Mouse (Mus musculus): ENCODE data around the gene Snapc3. TPM values are rescaled to one million over a fixed set of nuclear protein-coding genes. Genes with fewer than 3 reads are reported as not detected.
"Not testable (repeated sequence)": the region's sequence is repeated elsewhere in the genome, so short reads cannot be mapped to it uniquely, and the experiment has no call there.

Snapc3 gene
- total and polyA plus RNA-seq, 2 experiments from 2014 or later = 42.3 to 56.6 TPM

DNA sequence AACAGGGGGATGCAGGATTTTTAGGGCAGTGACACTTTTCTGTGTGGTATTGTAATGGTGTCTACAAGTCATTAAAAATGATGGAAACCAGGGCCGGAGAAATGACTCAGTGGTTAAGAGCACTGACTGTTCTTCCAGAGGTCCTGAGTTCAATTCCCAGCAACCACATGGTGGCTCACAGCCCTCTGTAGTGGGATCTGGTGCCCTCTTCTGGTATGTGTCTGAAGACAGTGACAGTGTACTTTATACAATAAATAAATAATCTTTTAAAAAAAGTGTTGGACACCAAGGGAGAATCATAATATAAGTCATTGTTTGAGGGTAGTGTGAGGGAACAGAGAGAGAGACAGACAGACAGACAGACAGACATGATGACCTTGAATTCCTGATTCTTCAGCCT lies 75.6 kb downstream of the Snapc3 start:
- no peak overlapping the region for H3K4me3 ChIP-seq (ENCODE audit: low read depth, low read length)
- no peak overlapping the region for H3K27ac ChIP-seq (ENCODE audit: low read depth, low read length)
- no peaks in the 10 kb centered on the region for H3K9me3 ChIP-seq (ENCODE audit: low read length)
- 100% methylated on average over 1 of the region's 1 CpGs for WGBS
- H3K9ac ChIP-seq = no peak overlapping the region
- no peak for DNase-seq
- no peaks in the 10 kb centered on the region for H3K36me3 ChIP-seq (ENCODE audit: insufficient read depth)
- no peak for ATAC-seq
- H3K4me1 ChIP-seq (ENCODE audit: insufficient read depth) = no peaks in the 10 kb centered on the region
- TF ChIP-seq CTCF (IDR thresholded peaks at IDR 0.05; ENCODE audit: low read depth) = no peak
- H3K4me2 ChIP-seq (ENCODE audit: low read depth) = no peak overlapping the region
- H3K27me3 ChIP-seq (ENCODE audit: insufficient read depth, low read length) = no peaks in the 10 kb centered on the region

GRCm38 (mm10) chr4:83497013-83497412 lies 79.5 kb downstream of the Snapc3 start:
- not testable (repeated sequence) for H3K27me3 ChIP-seq (ENCODE audit: insufficient read depth, low read length); ATAC-seq; H3K4me3 ChIP-seq (ENCODE audit: low read depth, low read length); H3K9ac ChIP-seq; H3K36me3 ChIP-seq (ENCODE audit: insufficient read depth); DNase-seq; H3K9me3 ChIP-seq (ENCODE audit: low read length); H3K4me1 ChIP-seq (ENCODE audit: insufficient read depth); H3K27ac ChIP-seq (ENCODE audit: low read depth, low read length); H3K4me2 ChIP-seq (ENCODE audit: low read depth)
- WGBS = 93% methylated on average over 5 of the region's 5 CpGs

- Histone ChIP-seq H3K9me3 (ENCODE audit: low read length) (no peaks in the 10 kb centered on the region), H3K4me1 (ENCODE audit: insufficient read depth) (0 out of 2 replicates have a peak, but pooled peaks cover 3% of the 10 kb centered on the region), H3K4me2 (ENCODE audit: low read depth) (peak overlapping the region; percentile 54), H3K4me3 (ENCODE audit: low read depth, low read length) (peak overlapping the region; percentile 46), H3K36me3 (ENCODE audit: insufficient read depth) (no peaks in the 10 kb centered on the region), H3K9ac (peak overlapping the region; percentile 63), H3K27me3 (ENCODE audit: insufficient read depth, low read length) (no peaks in the 10 kb centered on the region), H3K27ac (ENCODE audit: low read depth, low read length) (peak overlapping the region; percentile 88)
- peak; percentile 23; the same call in 1 of the 2 replicates for TF ChIP-seq CTCF (IDR thresholded peaks at IDR 0.05; ENCODE audit: low read depth)
- DNase-seq = peak; percentile 75
- 7% methylated on average over 22 of the region's 22 CpGs for WGBS
- ATAC-seq = peak; percentile 97
These were observed 82.9 kb downstream of the Snapc3 start for GRCm38 (mm10) chr4:83500154-83501036.

GRCm38 (mm10) chr4:83501037-83501430 lies 83.5 kb downstream of the Snapc3 start:
- Histone ChIP-seq H3K4me3 (ENCODE audit: low read depth, low read length) (peak overlapping the region; percentile 46), H3K4me2 (ENCODE audit: low read depth) (peak overlapping the region; percentile 54), H3K9me3 (ENCODE audit: low read length) (no peaks in the 10 kb centered on the region), H3K27me3 (ENCODE audit: insufficient read depth, low read length) (no peaks in the 10 kb centered on the region), H3K27ac (ENCODE audit: low read depth, low read length) (peak overlapping the region; percentile 88; the same call in 1 of the 2 replicates), H3K36me3 (ENCODE audit: insufficient read depth) (no peaks in the 10 kb centered on the region), H3K9ac (peak overlapping the region; percentile 63), H3K4me1 (ENCODE audit: insufficient read depth) (0 out of 2 replicates have a peak, but pooled peaks cover 3% of the 10 kb centered on the region)
- no peak for DNase-seq
- 28% methylated on average over 7 of the region's 7 CpGs for WGBS
- no peak for TF ChIP-seq CTCF (IDR thresholded peaks at IDR 0.05; ENCODE audit: low read depth)
- ATAC-seq = peak; percentile 63

GRCm38 (mm10) chr4:83509600-83509999 lies 92.1 kb downstream of the Snapc3 start:
- Histone ChIP-seq H3K27me3 (ENCODE audit: insufficient read depth, low read length) (no peaks in the 10 kb centered on the region), H3K9ac (no peak overlapping the region), H3K4me3 (ENCODE audit: low read depth, low read length) (no peak overlapping the region), H3K36me3 (ENCODE audit: insufficient read depth) (no peaks in the 10 kb centered on the region), H3K9me3 (ENCODE audit: low read length) (no peaks in the 10 kb centered on the region), H3K4me1 (ENCODE audit: insufficient read depth) (no peaks in the 10 kb centered on the region), H3K4me2 (ENCODE audit: low read depth) (no peak overlapping the region), H3K27ac (ENCODE audit: low read depth, low read length) (no peak overlapping the region)
- ATAC-seq (no peak), DNase-seq (no peak)
- WGBS = 48% methylated on average over 2 of the region's 2 CpGs
- TF ChIP-seq CTCF (IDR thresholded peaks at IDR 0.05; ENCODE audit: low read depth) = no peak

DNA sequence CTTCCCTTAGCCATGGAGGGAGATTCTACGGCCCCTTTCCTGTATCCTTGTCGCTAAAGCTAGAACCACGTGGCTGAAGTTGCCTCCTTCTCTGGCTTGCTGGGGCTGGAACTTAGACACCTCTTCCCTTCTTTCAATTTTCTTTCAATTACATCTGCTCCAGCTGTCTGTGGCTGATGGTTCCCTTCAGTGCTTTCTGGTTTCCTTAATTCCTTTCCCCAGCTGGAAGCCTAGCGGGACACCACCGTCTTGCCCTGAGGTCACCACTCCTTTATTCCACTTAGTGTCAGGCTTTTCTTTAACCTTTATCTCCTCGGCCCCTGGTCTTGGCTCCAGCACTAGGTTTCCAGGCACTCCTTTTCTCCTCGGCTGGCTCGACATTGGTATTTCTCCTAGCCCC lies 93.6 kb downstream of the Snapc3 start:
- no peaks in the 10 kb centered on the region for H3K27me3 ChIP-seq (ENCODE audit: insufficient read depth, low read length)
- 45% methylated on average over 8 of the region's 8 CpGs for WGBS

DNA sequence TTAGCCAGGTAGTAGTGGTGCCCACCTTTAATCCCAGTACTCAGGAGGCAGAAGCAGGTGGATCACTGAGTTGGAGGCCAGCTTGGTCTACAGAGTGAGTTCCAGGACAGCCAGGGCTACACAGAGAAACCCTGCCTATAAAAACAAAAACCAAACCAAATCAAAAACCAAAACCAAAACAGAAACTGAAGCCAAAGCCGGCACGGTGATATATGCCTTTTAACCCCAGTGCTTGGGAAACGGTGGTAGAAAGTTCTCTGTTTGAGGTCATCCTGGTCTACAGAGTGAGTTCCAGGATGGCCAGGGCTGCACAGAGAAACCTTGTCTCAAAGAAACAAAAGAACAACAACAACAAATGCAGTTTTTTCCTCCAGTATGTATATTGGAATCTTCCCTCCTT lies 94.7 kb downstream of the Snapc3 start:
- ATAC-seq (no peak), DNase-seq (no peak)
- 87% methylated on average over 3 of the region's 3 CpGs for WGBS
- H3K4me3 ChIP-seq (ENCODE audit: low read depth, low read length) = no peak overlapping the region
- no peak overlapping the region for H3K4me2 ChIP-seq (ENCODE audit: low read depth)
- H3K9ac ChIP-seq = no peak overlapping the region
- H3K27ac ChIP-seq (ENCODE audit: low read depth, low read length) = no peak overlapping the region
- no peaks in the 10 kb centered on the region for H3K27me3 ChIP-seq (ENCODE audit: insufficient read depth, low read length)
- TF ChIP-seq CTCF (IDR thresholded peaks at IDR 0.05; ENCODE audit: low read depth) = no peak
- H3K36me3 ChIP-seq (ENCODE audit: insufficient read depth) = no peaks in the 10 kb centered on the region
- H3K4me1 ChIP-seq (ENCODE audit: insufficient read depth) = no peaks in the 10 kb centered on the region
- H3K9me3 ChIP-seq (ENCODE audit: low read length) = no peaks in the 10 kb centered on the region

More for the DNA sequence above, 93.6 kb downstream of the Snapc3 start:
- Histone ChIP-seq H3K4me1 (ENCODE audit: insufficient read depth) (no peaks in the 10 kb centered on the region), H3K9me3 (ENCODE audit: low read length) (no peaks in the 10 kb centered on the region), H3K4me3 (ENCODE audit: low read depth, low read length) (no peak overlapping the region), H3K9ac (no peak overlapping the region), H3K4me2 (ENCODE audit: low read depth) (no peak overlapping the region), H3K36me3 (ENCODE audit: insufficient read depth) (no peaks in the 10 kb centered on the region), H3K27ac (ENCODE audit: low read depth, low read length) (no peak overlapping the region)
- ATAC-seq (no peak), DNase-seq (no peak)
- no peak for TF ChIP-seq CTCF (IDR thresholded peaks at IDR 0.05; ENCODE audit: low read depth)
